Comparison of ENCODE assay signal across 15 mouse cellular contexts in the genomic region with DNA sequence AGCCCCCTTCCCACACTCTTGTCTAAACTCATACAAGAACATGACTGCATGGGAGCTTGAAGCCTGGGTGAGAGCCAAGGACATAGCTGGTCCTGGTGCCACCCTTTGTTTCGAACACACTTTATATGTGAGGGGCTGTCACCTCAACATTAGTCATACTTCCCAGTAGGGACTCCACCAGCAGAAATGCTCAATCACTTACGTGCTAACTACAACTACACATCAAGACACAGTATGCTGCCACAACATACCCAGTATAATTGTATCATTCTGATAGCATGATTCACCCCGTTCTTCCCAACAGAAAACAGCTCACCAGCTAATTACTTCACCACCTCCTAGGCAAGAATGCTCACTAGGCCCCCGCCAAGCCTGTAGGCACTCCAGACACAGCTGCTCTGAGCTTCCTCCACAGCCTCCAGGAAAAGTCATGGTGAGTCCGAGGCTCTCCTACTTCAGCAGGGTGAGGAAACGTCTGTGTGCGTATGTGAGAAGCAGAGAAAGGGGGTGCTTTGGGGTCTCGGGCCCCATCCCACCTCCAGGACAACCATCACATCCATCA.
A peak's percentile ranks its signal among the peaks of the same experiment; 100 is the strongest.
DNase-seq lines count a peak whose midpoint lies in the region; TF ChIP-seq lines count a peak whose summit lies in the region.
"Had no signal": no experiment of that assay in that cellular context is flagged by ENCODE, and none has a peak within 500 bp of the region (broad histone marks: within the 10 kb centered on the region; RNA-seq: fewer than 3 reads in every experiment).

No protein-coding gene starts in this region.

- TF ChIP-seq CTCF in layer of hippocampus, adult 2 months (conservative IDR thresholded peaks at IDR 0.05): no peak

- H3K4me3 ChIP-seq in layer of hippocampus, adult 2 months: no peak overlapping the region
- H3K4me3 ChIP-seq in forebrain, embryonic 10.5 days: no peak overlapping the region
- H3K4me3 ChIP-seq: erythroblast, embryonic 14.5 days; forebrain, embryonic 15.5 days; hindbrain, embryonic 12.5 days had no signal

- DNase-seq in layer of hippocampus, adult 2 months (ENCODE audit: low spot score in 2 of 2): peak; percentile 34 to 40
- DNase-seq in layer of hippocampus, postnatal 36 days: no peak
- peak; percentile 58 for DNase-seq in 3T3-L1 (ENCODE audit: low read depth, low spot score)
- DNase-seq in MN1 (ENCODE audit: low spot score): peak; percentile 29
- DNase-seq in left cerebral cortex, postnatal 36 days (ENCODE audit: low spot score in 2 of 2): peak; percentile 48 to 51
- no peak for DNase-seq in forebrain, embryonic 10.5 days (ENCODE audit: extremely low spot score, low spot score)
- DNase-seq in B cell, adult 2 months: no peak
- DNase-seq: adrenal gland, postnatal 10 days; cerebellum, adult 18-20 months; liver, postnatal 0 days; lung, postnatal 14 days; thymus, adult 18-20 months had no signal

- intact Hi-C loops in left cerebral cortex, postnatal 36 days (cut with DNase I): loop anchor here (5.0 to 10.0 kb wide), 3 partner anchors 119 to 434 kb away; no protein-coding TSS in a partner anchor

- WGBS in forebrain, embryonic 10.5 days: 88% methylated on average over 8 of the region's 8 CpGs

- peaks cover 11% of the 10 kb centered on the region for H3K4me1 ChIP-seq in forebrain, embryonic 10.5 days

- no peaks in the 10 kb centered on the region for H3K27me3 ChIP-seq in forebrain, embryonic 10.5 days (ENCODE audit: poor library complexity, severe bottlenecking)
- H3K27me3 ChIP-seq: forebrain, embryonic 15.5 days; hindbrain, embryonic 12.5 days had no signal

- no peaks in the 10 kb centered on the region for H3K36me3 ChIP-seq in forebrain, embryonic 10.5 days (replicated peaks)
- H3K36me3 ChIP-seq: forebrain, embryonic 15.5 days; hindbrain, embryonic 12.5 days had no signal

- peak overlapping the region; percentile 62 for H3K27ac ChIP-seq in layer of hippocampus, adult 2 months
- no peak overlapping the region for H3K27ac ChIP-seq in forebrain, embryonic 10.5 days
- H3K27ac ChIP-seq: forebrain, embryonic 15.5 days; hindbrain, embryonic 12.5 days had no signal

- no peaks in the 10 kb centered on the region for H3K9me3 ChIP-seq in forebrain, embryonic 10.5 days
- H3K9me3 ChIP-seq: forebrain, embryonic 15.5 days; hindbrain, embryonic 12.5 days had no signal

Comparison
In these comparisons a context has a peak if more than half of its experiments do, and no peak if none do; other contexts are left out.
1. DNase-seq: peak in layer of hippocampus, adult 2 months (2 of 2), 3T3-L1 (single experiment), MN1 (single experiment) and left cerebral cortex, postnatal 36 days (2 of 2); none in layer of hippocampus, postnatal 36 days (0 of 2), forebrain, embryonic 10.5 days (single experiment) and B cell, adult 2 months (0 of 2).